Mouse (Mus musculus) gastrocnemius, postnatal 4 days (tissue): ENCODE measurements around the gene Evx2. TPM values are rescaled to one million over a fixed set of nuclear protein-coding genes. Genes with fewer than 3 reads are reported as not detected.

Source experiments
- DNase-seq, 2 experiments: peaks; one replicate each; pipeline ENCODE4 v3.0.0; 2021 to 2022; ENCODE audit warnings: low spot score in 2 of 2, mixed read lengths in 2 of 2
- long read RNA-seq, 2 experiments: library from polyadenylated mRNA; stranded (forward); transcript quantifications; one replicate each; pipeline ENCODE4 v2.0.0; 2021
- total RNA-seq, 2 experiments: library from RNA; stranded (reverse); gene quantifications; 2 replicates each; pipeline ENCODE4 v1.2.3; 2021

The Evx2 gene
- total RNA-seq, result under 1 TPM in 1 of 2 experiments, not detected in 1; 0.05 TPM
- long read RNA-seq, experiment 1, result 0 reads
- long read RNA-seq, experiment 2, result 0 reads

DNA sequence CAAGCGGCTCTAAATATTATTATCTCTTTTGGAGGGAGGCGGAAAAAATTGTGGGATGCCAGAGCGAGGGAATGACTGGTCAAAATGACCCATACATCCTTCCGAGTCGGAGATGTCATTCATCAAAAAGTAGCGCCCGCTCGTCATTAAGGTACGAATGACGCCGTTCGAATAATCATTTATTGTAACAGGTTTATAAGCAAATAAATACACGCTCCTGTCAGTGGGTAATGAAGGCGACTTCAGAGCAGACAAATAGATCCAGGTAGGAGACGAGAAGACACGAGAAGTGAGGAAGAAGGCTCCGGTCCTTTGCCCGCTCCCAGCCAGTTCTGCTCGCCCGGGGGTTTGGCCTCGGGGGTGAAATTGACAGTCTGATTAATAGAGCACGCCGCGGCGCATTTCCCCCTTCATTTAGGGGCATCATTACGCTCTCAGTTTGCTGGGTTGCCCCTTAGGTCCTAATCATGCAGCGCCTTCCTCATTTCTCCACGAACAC, at the start of gene Evx2:
Gene Evx2 (minus strand): TSS at position 51 of the 499 bp plus-strand sequence.
- no peak for DNase-seq

DNA sequence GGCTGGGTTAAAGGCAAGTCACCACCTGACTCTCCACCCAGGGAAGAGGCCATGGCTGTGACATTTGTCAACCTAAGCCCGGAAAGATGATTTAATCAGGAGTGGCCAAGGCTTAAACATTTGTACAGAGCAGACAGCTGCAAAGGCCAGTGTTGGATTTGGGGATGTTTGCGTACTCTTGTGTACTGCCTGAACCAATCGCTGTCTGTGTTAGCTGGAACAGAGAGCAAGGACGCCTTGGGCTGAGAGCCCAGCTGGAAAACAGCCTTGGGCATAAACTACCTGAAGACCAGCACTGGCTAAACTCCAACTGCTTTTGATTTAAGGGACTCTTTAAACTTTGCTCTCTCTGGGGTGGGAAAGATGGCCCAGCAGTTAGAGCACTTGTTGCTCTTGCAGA, 49.3 kb upstream of the Evx2 start:
- no peak for DNase-seq

- DNase-seq, result no peak
Observed at GRCm38 (mm10) chr2:74707599-74707998, 48.2 kb upstream of the Evx2 start.

DNA sequence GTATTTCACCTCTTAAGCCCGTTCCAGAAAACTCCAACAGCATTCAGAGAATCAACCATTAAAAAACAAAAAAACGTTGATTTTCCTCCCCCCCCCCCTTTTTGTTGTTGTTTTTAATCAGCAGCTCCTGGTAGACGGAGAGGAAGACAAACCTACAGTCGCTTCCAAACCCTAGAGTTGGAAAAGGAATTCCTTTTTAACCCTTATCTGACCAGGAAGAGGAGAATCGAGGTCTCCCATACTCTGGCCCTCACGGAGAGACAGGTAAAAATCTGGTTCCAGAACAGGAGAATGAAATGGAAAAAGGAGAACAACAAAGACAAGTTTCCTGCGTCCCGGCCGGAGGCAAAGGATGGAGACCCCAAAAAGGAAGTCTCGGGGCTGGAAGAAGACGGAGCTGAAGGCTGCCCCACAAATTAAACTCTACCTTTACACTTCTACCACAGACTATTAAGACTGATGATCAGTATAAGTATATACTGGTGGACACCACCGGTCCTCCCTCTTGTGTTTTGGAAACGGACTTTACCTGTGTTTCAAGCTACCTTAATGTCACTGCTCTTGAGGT, 47.1 kb upstream of the Evx2 start:
- DNase-seq, result no peak

- DNase-seq, result peak in 1 of 2 experiments; percentile 51
Observed at GRCm38 (mm10) chr2:74705467-74706089, 46.2 kb upstream of the Evx2 start.

DNA sequence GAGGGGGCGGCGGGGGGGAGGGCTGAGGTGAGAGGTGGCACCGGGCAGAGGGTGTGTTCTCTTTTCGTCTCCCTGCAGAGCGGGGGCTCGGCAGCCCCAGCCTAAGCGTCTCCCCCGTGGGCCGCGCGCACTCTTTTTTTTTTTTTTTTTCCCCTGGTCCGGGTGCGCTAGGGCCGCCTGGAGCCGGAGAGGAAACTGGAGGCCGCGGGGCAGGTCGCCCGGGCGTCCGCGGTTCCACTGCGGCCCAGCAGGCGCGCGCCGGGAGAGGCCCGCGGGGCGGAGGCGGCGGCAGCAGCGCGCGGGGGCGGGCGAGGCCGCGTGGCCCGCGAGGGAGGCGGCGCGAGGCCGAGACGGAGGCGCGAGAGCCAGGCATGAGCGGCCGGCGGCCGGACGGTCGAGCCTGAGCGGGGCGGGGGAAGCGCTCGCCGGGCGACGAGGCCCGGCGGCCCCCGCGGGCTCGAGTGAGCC, 45.7 kb upstream of the Evx2 start:
- DNase-seq, result peak in 1 of 2 experiments; percentile 46

DNA sequence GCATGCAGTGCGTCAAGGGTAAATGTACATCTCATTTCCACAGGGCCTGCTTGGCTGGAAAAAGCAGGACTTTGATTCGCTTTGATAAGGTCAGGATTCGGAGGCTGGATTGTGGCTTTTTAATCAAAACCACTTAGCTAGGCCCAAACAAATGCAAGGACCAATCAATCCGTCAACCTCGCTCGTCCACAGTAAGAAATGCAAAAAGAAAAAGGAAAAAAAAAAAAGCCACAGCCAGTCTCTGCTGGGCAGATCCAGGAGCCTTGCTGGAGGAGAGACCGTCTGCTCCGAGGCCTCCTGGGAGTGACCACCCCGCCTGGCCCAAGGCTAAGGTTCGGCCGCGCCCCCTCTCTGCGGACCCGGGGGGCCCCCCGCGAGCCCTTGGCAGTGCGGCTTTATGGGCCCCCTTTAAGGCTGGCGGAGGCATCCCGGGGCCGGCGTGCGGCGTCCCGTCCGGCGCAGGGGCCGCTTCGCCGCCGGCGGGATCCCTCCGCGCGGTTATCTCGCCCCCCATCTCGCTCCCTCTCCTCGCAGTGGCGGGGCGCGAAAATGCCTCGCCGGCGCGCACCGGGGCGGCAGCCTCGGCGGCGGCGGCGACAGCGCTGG, 45.1 kb upstream of the Evx2 start, which contains the start of gene Hoxd8:
Gene Hoxd8 (plus strand): TSS at position 223 of the 606 bp plus-strand sequence.
- peak in 1 of 2 experiments; percentile 81 for DNase-seq

GRCm38 (mm10) chr2:74703720-74704392, 44.5 kb upstream of the Evx2 start:
- DNase-seq, result no peak

- DNase-seq, result no peak
Observed at GRCm38 (mm10) chr2:74703317-74703716, 44.0 kb upstream of the Evx2 start.

DNA sequence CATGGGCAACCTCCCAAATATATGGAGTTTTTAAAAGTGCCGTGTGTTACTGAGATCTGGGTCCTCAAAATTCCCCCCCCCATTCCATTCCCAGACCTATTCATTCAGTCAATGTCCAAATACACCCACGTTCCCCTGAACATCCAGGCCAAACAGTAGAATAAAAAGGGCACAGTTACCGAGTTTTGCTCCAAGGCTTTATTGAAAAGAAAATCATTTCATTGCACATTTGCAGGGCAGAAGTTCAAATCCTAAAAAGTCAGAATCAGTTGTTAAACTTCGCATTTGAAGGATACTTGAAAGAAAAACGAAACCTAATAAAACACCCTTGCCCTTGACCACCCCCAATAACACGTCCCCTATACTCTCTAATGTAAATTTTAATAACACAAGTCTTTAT, 43.5 kb upstream of the Evx2 start:
- no peak for DNase-seq

DNA sequence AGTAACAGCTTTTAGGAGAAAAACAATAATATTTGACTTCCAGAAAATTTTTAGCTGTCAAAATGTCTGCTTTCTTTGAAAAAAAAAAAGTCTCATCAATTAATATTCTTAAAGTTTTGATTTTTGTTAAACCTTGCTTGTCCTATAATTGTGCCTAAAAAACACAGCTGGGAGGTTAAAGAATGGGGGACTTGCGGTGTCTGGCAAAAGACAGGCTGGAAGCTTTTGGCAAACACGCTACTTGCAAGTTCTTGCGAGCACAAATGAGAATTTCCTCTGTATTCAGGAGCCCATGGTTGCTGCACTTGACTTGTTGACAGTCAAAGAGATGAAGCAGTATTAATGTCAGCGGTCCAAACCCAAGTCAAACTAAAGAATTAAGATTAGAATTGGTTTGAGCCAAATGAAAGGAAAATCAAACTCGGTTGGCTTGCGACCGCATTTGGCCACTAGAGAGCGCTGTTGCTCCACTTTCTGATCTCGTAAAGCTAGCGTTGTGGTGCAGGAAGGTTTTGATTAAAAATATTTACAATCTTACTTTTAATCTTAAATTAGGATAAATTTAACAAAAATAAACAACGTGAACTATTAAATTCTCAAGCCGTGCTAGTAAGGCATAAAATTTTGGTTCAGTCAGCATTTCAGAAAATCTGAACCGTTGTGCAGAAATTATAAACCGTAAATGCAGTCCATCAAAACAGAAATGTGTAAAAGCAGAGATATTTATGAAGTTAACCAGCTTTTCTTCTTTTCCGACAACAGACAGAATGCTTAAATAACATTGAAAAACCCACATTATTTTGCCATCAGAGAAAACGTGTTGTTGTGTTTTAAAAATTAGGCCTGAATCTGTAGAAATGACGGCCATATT, 42.8 kb upstream of the Evx2 start:
- DNase-seq, result peak in 1 of 2 experiments; percentile 77

DNA sequence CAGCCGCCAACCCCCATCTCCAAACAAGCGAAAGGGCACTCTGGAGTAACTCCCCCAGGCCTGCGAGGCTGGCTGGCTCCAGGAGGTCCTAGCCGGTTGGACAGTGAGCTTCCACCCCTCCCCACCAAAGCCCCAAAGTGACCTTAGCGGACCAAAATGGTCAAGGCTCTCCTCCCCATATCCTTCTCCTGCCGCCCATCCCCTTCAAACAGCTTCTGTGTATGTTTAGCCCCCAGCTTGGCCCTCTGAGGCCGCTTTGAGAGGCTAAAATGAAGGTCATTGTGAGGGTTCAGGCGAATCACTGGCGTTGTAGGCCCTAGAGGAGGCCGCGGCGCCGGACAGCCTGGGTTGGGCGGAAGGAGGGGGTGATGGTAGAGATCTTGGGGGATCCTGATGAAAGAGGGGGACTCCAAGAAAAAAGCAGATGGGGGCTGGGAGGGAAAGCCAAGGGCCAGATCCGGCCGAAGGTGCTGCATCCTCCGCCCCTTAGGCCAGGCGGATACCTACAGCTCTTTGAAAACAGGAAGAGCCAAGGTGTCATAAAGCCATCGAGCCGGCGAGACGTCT, 41.3 kb upstream of the Evx2 start:
- DNase-seq, result no peak

GRCm38 (mm10) chr2:74699664-74700545, 40.5 kb upstream of the Evx2 start:
- no peak for DNase-seq

DNA sequence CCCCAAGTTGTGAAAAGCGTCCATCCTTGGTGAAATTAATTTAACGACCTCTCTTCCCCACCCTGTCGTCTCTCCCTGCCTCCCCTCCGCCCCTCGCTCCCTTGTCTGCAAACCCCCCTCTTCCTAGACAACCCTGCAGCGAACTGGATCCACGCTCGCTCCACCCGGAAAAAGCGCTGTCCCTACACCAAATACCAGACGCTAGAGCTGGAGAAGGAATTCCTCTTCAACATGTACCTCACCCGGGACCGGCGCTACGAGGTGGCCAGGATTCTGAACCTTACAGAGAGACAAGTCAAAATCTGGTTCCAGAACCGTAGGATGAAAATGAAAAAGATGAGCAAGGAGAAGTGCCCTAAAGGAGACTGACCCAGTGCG, 39.7 kb upstream of the Evx2 start:
- DNase-seq, result no peak

GRCm38 (mm10) chr2:74698201-74699052, 39.1 kb upstream of the Evx2 start:
- peak in 1 of 2 experiments; percentile 47 for DNase-seq

DNA sequence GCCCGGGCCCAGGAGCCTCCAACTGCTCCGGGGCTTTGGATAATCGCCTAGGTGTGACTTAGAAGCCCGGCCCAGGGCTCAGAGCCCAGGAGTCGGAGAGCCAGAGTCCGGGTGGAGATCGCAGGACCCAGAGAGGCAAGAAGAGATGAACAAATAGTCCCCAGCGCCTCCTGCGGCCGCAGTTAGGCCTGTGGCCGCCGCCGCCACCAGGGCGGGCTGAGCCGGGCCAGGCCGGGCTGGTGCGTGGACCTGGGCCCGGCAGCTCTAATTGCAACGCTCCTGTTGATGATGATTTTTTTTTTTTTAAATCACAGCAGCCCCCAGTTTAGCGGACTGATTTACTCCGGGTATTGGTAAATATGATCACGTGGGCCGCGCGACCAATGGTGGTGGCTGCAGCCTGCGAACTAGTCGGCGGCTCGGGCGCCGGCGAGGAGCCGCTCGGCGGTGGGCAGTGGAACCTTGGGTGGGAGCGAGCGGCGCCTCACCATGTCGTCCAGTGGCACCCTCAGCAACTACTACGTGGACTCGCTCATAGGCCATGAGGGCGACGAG, 38.3 kb upstream of the Evx2 start, which contains the start of gene Hoxd9:
Gene Hoxd9 (plus strand): TSS at position 161 of the 555 bp plus-strand sequence.
- DNase-seq, result peak in 1 of 2 experiments; percentile 75

DNA sequence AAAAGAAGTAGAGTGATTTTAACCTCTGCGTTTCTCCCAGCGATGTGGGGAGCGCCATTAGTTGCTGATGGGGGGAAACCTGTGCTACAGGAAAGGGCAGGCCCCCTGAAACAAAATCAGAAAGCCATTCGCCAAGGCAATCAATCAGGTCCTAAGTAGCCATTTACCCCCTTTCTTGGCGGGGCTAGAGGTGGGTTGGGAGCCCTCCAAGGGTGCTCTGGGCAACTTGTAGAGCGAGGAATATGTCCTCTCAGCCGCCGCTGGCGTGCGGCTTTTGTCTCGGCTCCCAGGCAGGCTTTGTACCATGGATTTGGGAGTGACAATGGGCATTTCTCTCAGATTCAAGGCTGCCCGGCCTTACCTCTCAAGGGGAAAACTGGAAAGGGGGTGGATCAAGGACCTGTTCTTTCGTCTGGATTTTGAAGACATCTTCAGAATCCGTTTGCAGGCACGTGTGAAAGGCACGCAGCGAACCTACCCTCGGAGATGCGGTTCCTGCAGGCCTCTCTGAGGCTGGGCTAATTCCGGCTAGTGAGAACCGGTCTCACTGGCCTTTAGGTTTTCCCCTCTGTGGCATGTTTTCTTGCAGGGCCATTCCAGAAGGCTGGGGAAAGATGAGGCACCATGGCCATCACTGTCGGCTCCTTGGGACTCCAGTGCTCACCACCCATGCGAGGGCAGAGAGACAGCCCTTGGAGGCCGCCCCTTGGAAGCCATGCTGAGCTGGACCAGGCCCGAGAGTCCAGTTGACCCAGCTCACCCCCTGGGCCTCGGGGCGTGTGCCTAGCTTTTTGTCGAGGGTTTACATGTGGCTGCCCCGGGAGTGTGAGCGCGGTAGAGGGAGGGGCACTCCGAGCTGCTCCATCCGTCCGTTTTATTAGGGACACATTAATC, 37.3 kb upstream of the Evx2 start:
- DNase-seq, result no peak
